Mouse (Mus musculus): ENCODE measurements around the gene Cpa2. TPM values are rescaled to one million over a fixed set of nuclear protein-coding genes. Genes with fewer than 3 reads are reported as not detected.

The Cpa2 gene
- polyA plus RNA-seq, 1 experiment from 2014 or later = 11.3 TPM

GRCm38 (mm10) chr6:30526586-30527515 is 14.5 kb upstream of the Cpa2 start:
- peak; percentile 69; the same call in 1 of the 2 replicates for ATAC-seq (ENCODE audit: insufficient read depth, low FRiP score, low TSS enrichment)
- Histone ChIP-seq H3K4me2 (ENCODE audit: low read depth) (peak overlapping the region; percentile 28), H3K9me3 (ENCODE audit: control insufficient read depth, low read length) (no peaks in the 10 kb centered on the region), H3K36me3 (ENCODE audit: control insufficient read depth, insufficient read depth, low read length) (no peaks in the 10 kb centered on the region), H3K4me1 (ENCODE audit: control insufficient read depth, insufficient read depth, low read length) (peaks cover 7% of the 10 kb centered on the region; the same call in 1 of the 2 replicates), H3K27ac (ENCODE audit: low read depth, low read length) (peak overlapping the region; percentile 86), H3K9ac (ENCODE audit: low read length) (peak overlapping the region; percentile 39), H3K27me3 (ENCODE audit: control insufficient read depth, insufficient read depth, low read length) (no peaks in the 10 kb centered on the region), H3K4me3 (ENCODE audit: low read depth, low read length) (0 out of 2 replicates have a peak overlapping the region, but pooled peaks have one; percentile 9)
- peak; percentile 69 for DNase-seq (ENCODE audit: low spot score)
- WGBS = 11% methylated on average over 19 of the region's 19 CpGs

- 0 out of 2 replicates have a peak overlapping the region, but pooled peaks have one; percentile 11 for H3K27ac ChIP-seq (ENCODE audit: low read depth, low read length)
These were observed 12.6 kb upstream of the Cpa2 start for GRCm38 (mm10) chr6:30528800-30529199.

GRCm38 (mm10) chr6:30535340-30535739 is 6.0 kb upstream of the Cpa2 start:
- no peak overlapping the region for H3K4me2 ChIP-seq (ENCODE audit: low read depth)
- no peak overlapping the region for H3K27ac ChIP-seq (ENCODE audit: low read depth, low read length)
- H3K9me3 ChIP-seq (ENCODE audit: control insufficient read depth, low read length) = no peaks in the 10 kb centered on the region
- no peak for ATAC-seq (ENCODE audit: insufficient read depth, low FRiP score, low TSS enrichment)
- H3K27me3 ChIP-seq (ENCODE audit: control insufficient read depth, insufficient read depth, low read length) = no peaks in the 10 kb centered on the region
- H3K36me3 ChIP-seq (ENCODE audit: control insufficient read depth, insufficient read depth, low read length) = no peaks in the 10 kb centered on the region
- DNase-seq (ENCODE audit: low spot score) = no peak
- WGBS = 42% methylated on average over 3 of the region's 3 CpGs
- no peak overlapping the region for H3K9ac ChIP-seq (ENCODE audit: low read length)
- H3K4me1 ChIP-seq (ENCODE audit: control insufficient read depth, insufficient read depth, low read length) = no peaks in the 10 kb centered on the region
- no peak overlapping the region for H3K4me3 ChIP-seq (ENCODE audit: low read depth, low read length)

More at GRCm38 (mm10) chr6:30528800-30529199, 12.6 kb upstream of the Cpa2 start:
- Histone ChIP-seq H3K4me1 (ENCODE audit: control insufficient read depth, insufficient read depth, low read length) (peaks cover 7% of the 10 kb centered on the region; the same call in 1 of the 2 replicates), H3K4me3 (ENCODE audit: low read depth, low read length) (no peak overlapping the region), H3K9ac (ENCODE audit: low read length) (no peak overlapping the region), H3K4me2 (ENCODE audit: low read depth) (no peak overlapping the region), H3K9me3 (ENCODE audit: control insufficient read depth, low read length) (no peaks in the 10 kb centered on the region), H3K27me3 (ENCODE audit: control insufficient read depth, insufficient read depth, low read length) (no peaks in the 10 kb centered on the region), H3K36me3 (ENCODE audit: control insufficient read depth, insufficient read depth, low read length) (no peaks in the 10 kb centered on the region)
- no peak for ATAC-seq (ENCODE audit: insufficient read depth, low FRiP score, low TSS enrichment)
- no peak for DNase-seq (ENCODE audit: low spot score)
- WGBS = 73% methylated on average over 6 of the region's 6 CpGs

GRCm38 (mm10) chr6:30538240-30538639 is 3.1 kb upstream of the Cpa2 start:
- DNase-seq (ENCODE audit: low spot score) (no peak), ATAC-seq (ENCODE audit: insufficient read depth, low FRiP score, low TSS enrichment) (no peak)
- H3K4me2 ChIP-seq (ENCODE audit: low read depth) = no peak overlapping the region
- H3K9me3 ChIP-seq (ENCODE audit: control insufficient read depth, low read length) = no peaks in the 10 kb centered on the region
- H3K4me1 ChIP-seq (ENCODE audit: control insufficient read depth, insufficient read depth, low read length) = 0 out of 2 replicates have a peak, but pooled peaks cover 3% of the 10 kb centered on the region
- WGBS = 60% methylated on average over 10 of the region's 10 CpGs
- H3K9ac ChIP-seq (ENCODE audit: low read length) = no peak overlapping the region
- no peak overlapping the region for H3K4me3 ChIP-seq (ENCODE audit: low read depth, low read length)
- H3K27ac ChIP-seq (ENCODE audit: low read depth, low read length) = no peak overlapping the region
- H3K36me3 ChIP-seq (ENCODE audit: control insufficient read depth, insufficient read depth, low read length) = no peaks in the 10 kb centered on the region
- no peaks in the 10 kb centered on the region for H3K27me3 ChIP-seq (ENCODE audit: control insufficient read depth, insufficient read depth, low read length)

GRCm38 (mm10) chr6:30538800-30539199 is 2.6 kb upstream of the Cpa2 start:
- Histone ChIP-seq H3K36me3 (ENCODE audit: control insufficient read depth, insufficient read depth, low read length) (no peaks in the 10 kb centered on the region), H3K27ac (ENCODE audit: low read depth, low read length) (0 out of 2 replicates have a peak overlapping the region, but pooled peaks have one; percentile 14), H3K9ac (ENCODE audit: low read length) (no peak overlapping the region), H3K9me3 (ENCODE audit: control insufficient read depth, low read length) (no peaks in the 10 kb centered on the region), H3K4me1 (ENCODE audit: control insufficient read depth, insufficient read depth, low read length) (peaks cover 5% of the 10 kb centered on the region; the same call in 1 of the 2 replicates), H3K4me2 (ENCODE audit: low read depth) (no peak overlapping the region), H3K27me3 (ENCODE audit: control insufficient read depth, insufficient read depth, low read length) (no peaks in the 10 kb centered on the region), H3K4me3 (ENCODE audit: low read depth, low read length) (no peak overlapping the region)
- DNase-seq (ENCODE audit: low spot score) (no peak), ATAC-seq (ENCODE audit: insufficient read depth, low FRiP score, low TSS enrichment) (no peak)
- WGBS = 75% methylated on average over 5 of the region's 5 CpGs

- H3K36me3 ChIP-seq (ENCODE audit: control insufficient read depth, insufficient read depth, low read length) = no peaks in the 10 kb centered on the region
- H3K27ac ChIP-seq (ENCODE audit: low read depth, low read length) = no peak overlapping the region; the same call in 1 of the 2 replicates
- H3K9me3 ChIP-seq (ENCODE audit: control insufficient read depth, low read length) = no peaks in the 10 kb centered on the region
- peaks cover 10% of the 10 kb centered on the region for H3K4me1 ChIP-seq (ENCODE audit: control insufficient read depth, insufficient read depth, low read length)
- WGBS = 83% methylated on average over 6 of the region's 6 CpGs
- H3K9ac ChIP-seq (ENCODE audit: low read length) = no peak overlapping the region
- no peak overlapping the region for H3K4me3 ChIP-seq (ENCODE audit: low read depth, low read length)
- DNase-seq (ENCODE audit: low spot score) (no peak), ATAC-seq (ENCODE audit: insufficient read depth, low FRiP score, low TSS enrichment) (no peak)
- no peaks in the 10 kb centered on the region for H3K27me3 ChIP-seq (ENCODE audit: control insufficient read depth, insufficient read depth, low read length)
- H3K4me2 ChIP-seq (ENCODE audit: low read depth) = no peak overlapping the region
These were observed 895 bp downstream of the Cpa2 start for GRCm38 (mm10) chr6:30542277-30542676.

GRCm38 (mm10) chr6:30543077-30543476 is 1.7 kb downstream of the Cpa2 start:
- no peak for ATAC-seq (ENCODE audit: insufficient read depth, low FRiP score, low TSS enrichment)
- Histone ChIP-seq H3K4me1 (ENCODE audit: control insufficient read depth, insufficient read depth, low read length) (peaks cover 16% of the 10 kb centered on the region), H3K36me3 (ENCODE audit: control insufficient read depth, insufficient read depth, low read length) (no peaks in the 10 kb centered on the region), H3K27ac (ENCODE audit: low read depth, low read length) (peak overlapping the region; percentile 46; the same call in 1 of the 2 replicates), H3K4me3 (ENCODE audit: low read depth, low read length) (no peak overlapping the region), H3K4me2 (ENCODE audit: low read depth) (no peak overlapping the region), H3K9ac (ENCODE audit: low read length) (peak overlapping the region; percentile 33; the same call in 1 of the 2 replicates), H3K27me3 (ENCODE audit: control insufficient read depth, insufficient read depth, low read length) (no peaks in the 10 kb centered on the region), H3K9me3 (ENCODE audit: control insufficient read depth, low read length) (no peaks in the 10 kb centered on the region)
- no peak for DNase-seq (ENCODE audit: low spot score)
- 45% methylated on average over 12 of the region's 12 CpGs for WGBS

GRCm38 (mm10) chr6:30543851-30544250 is 2.5 kb downstream of the Cpa2 start:
- Histone ChIP-seq H3K4me1 (ENCODE audit: control insufficient read depth, insufficient read depth, low read length) (peaks cover 17% of the 10 kb centered on the region), H3K4me3 (ENCODE audit: low read depth, low read length) (no peak overlapping the region), H3K9ac (ENCODE audit: low read length) (no peak overlapping the region), H3K27me3 (ENCODE audit: control insufficient read depth, insufficient read depth, low read length) (no peaks in the 10 kb centered on the region), H3K4me2 (ENCODE audit: low read depth) (no peak overlapping the region), H3K36me3 (ENCODE audit: control insufficient read depth, insufficient read depth, low read length) (no peaks in the 10 kb centered on the region), H3K27ac (ENCODE audit: low read depth, low read length) (no peak overlapping the region), H3K9me3 (ENCODE audit: control insufficient read depth, low read length) (no peaks in the 10 kb centered on the region)
- no peak for DNase-seq (ENCODE audit: low spot score)
- WGBS = 18% methylated on average over 8 of the region's 8 CpGs
- no peak for ATAC-seq (ENCODE audit: insufficient read depth, low FRiP score, low TSS enrichment)

Data from neural tube, embryonic 11.5 days (tissue).